Mouse (Mus musculus) E14TG2a.4 (cell line): ENCODE measurements around the gene Ripply3.

Source experiments
- CTCF ChIP-seq: conservative IDR thresholded peaks from 2 replicates; pipeline ENCODE4 v1.5.1; 2014; ENCODE audit warnings: low read length
- POU5F1 ChIP-seq: IDR thresholded peaks from 2 replicates; pipeline ENCODE4 v1.6.1; 2014; ENCODE audit warnings: low read length, borderline replicate concordance

- TF ChIP-seq CTCF (no peak), POU5F1 (no peak)
Measured at GRCm38 (mm10) chr16:94354450-94354849, 26.2 kb downstream of the Ripply3 start.
